Mouse (Mus musculus) forebrain, embryonic 15.5 days (tissue): ENCODE data around the gene Cln5. TPM values are rescaled to one million over a fixed set of nuclear protein-coding genes. Genes with fewer than 3 reads are reported as not detected.

Experiments used
- ATAC-seq: fragments of 200-750 bp; cut with Nextera tagmentation; replicated peaks from 2 replicates; pipeline ENCODE4 v1.8.0; 2017; ENCODE audit warnings: mild to moderate bottlenecking, moderate TSS enrichment, moderate library complexity
- H3K27ac ChIP-seq: fragments of 300-500 bp; sonication (generic); replicated peaks from 2 replicates; pipeline ENCODE4 v1.5.1; 2015; ENCODE audit warnings: mild to moderate bottlenecking, inconsistent platforms
- H3K27me3 ChIP-seq: fragments of 300-500 bp; sonication (generic); 2 replicates; pipeline ENCODE4 v1.6.1; 2015; ENCODE audit warnings: inconsistent platforms
- H3K36me3 ChIP-seq: fragments of 300-500 bp; sonication (generic); 2 replicates; pipeline ENCODE4 v1.6.1; 2015; ENCODE audit warnings: mild to moderate bottlenecking, inconsistent platforms
- H3K4me1 ChIP-seq: fragments of 300-500 bp; sonication (generic); 2 replicates; pipeline ENCODE4 v1.6.1; 2015; ENCODE audit warnings: inconsistent platforms
- H3K4me2 ChIP-seq: fragments of 300-500 bp; sonication (generic); replicated peaks from 2 replicates; pipeline ENCODE4 v1.6.1; 2015; ENCODE audit warnings: mild to moderate bottlenecking, inconsistent platforms
- H3K4me3 ChIP-seq: fragments of 300-500 bp; sonication (generic); 2 replicates; pipeline ENCODE4 v1.5.1; 2015; ENCODE audit warnings: mild to moderate bottlenecking, inconsistent platforms
- H3K9ac ChIP-seq: fragments of 300-500 bp; sonication (generic); replicated peaks from 2 replicates; pipeline ENCODE4 v1.6.1; 2015; ENCODE audit warnings: mild to moderate bottlenecking, inconsistent platforms
- H3K9me3 ChIP-seq: fragments of 300-500 bp; sonication (generic); 2 replicates; pipeline ENCODE4 v1.6.1; 2016; ENCODE audit warnings: inconsistent platforms
- WGBS: fragments of 180-500 bp; shearing (Covaris S2); methylation state at CpG from one replicate; pipeline ENCODE4 v1.1.7; 2015; ENCODE audit warnings: mixed read lengths; 5-methylcytosine and 5-hydroxymethylcytosine counted together
- polyA plus RNA-seq: library from polyadenylated mRNA; unstranded; fragments of >200 nt; fragmentation: Nextera tagmentation; extraction: Ambion mirVana; gene quantifications from 2 replicates; pipeline ENCODE4 v1.2.1, GENCODE M21; 2015

Gene Cln5
- polyA plus RNA-seq, 1 experiment from 2014 or later: 9.8 TPM

- Histone ChIP-seq H3K9ac (peak within 1 kb of the TSS; percentile 97), H3K4me1 (peaks cover 31% of the 10 kb centered on the region), H3K4me2 (peak within 1 kb of the TSS; percentile 81), H3K4me3 (peak within 1 kb of the TSS; percentile 74), H3K9me3 (no peaks in the 10 kb centered on the region), H3K27me3 (no peaks in the 10 kb centered on the region), H3K27ac (peak within 1 kb of the TSS; percentile 99), H3K36me3 (no peaks in the 10 kb centered on the region; the same call in 1 of the 2 replicates)
- WGBS: under 1% methylated on average over 64 of the region's 88 CpGs
- peak; percentile 85 for ATAC-seq
Observed at GRCm38 (mm10) chr14:103099238-103099933, 29.4 kb downstream of the Cln5 start, which contains the start of gene Fbxl3. TSS of gene Fbxl3 (minus strand) at chr14:103099566.

DNA sequence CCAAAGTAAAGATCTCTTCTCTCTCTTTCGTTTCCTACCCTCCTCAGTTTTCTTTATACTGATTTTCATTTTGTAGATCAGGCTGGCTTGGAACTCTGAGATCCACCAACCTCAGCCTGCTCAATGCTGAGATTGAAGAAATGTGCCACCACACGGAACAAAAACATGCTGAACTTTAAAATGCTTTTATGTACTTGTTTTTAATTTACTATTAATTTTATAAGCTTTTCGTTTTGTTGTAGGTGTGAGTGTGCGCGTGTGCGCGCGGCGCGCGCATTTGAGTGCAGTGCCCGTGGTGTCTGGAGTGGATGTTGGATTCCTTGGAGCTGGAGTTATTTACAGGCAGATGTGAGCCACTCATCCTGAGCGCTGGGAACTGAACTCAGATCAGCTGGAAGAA is 30.3 kb downstream of the Cln5 start:
- H3K4me1 ChIP-seq: peaks cover 26% of the 10 kb centered on the region
- H3K4me2 ChIP-seq: no peak overlapping the region
- H3K9ac ChIP-seq: no peak overlapping the region
- no peaks in the 10 kb centered on the region; the same call in 1 of the 2 replicates for H3K36me3 ChIP-seq
- H3K9me3 ChIP-seq: no peaks in the 10 kb centered on the region
- ATAC-seq: no peak
- H3K4me3 ChIP-seq: no peak overlapping the region
- 87% methylated on average over 13 of the region's 13 CpGs for WGBS
- H3K27me3 ChIP-seq: no peaks in the 10 kb centered on the region
- H3K27ac ChIP-seq: no peak overlapping the region

DNA sequence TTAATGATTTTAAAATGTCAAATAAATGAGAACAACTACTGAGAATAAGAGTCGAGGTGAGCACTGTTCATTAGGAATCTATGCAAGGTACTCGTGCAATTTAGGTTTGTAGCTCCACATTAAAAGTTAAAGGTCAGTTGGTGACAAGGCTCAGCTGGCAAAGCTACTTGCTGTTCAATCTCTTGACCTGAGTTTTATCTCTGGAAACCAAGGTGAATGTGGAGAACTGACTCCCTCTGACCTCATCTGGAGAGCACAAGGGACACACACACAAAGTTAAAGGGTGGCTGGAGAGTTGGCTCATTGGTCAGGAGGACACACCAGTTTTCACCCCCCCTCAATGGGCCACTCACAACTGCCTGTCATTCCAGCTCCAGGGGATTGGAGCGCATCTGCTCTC is 31.2 kb downstream of the Cln5 start:
- no peak for ATAC-seq
- Histone ChIP-seq H3K36me3 (no peaks in the 10 kb centered on the region), H3K4me1 (peaks cover 18% of the 10 kb centered on the region), H3K9ac (no peak overlapping the region), H3K9me3 (no peaks in the 10 kb centered on the region), H3K4me3 (no peak overlapping the region), H3K27ac (no peak overlapping the region), H3K4me2 (no peak overlapping the region), H3K27me3 (no peaks in the 10 kb centered on the region)
- whole genome bisulfite sequencing: 85% methylated on average over 3 of the region's 3 CpGs

- peaks cover 8% of the 10 kb centered on the region for H3K4me1 ChIP-seq
- H3K27ac ChIP-seq: no peak overlapping the region
- ATAC-seq: no peak
- WGBS: 61% methylated on average over 6 of the region's 6 CpGs
- no peaks in the 10 kb centered on the region for H3K36me3 ChIP-seq
- H3K4me2 ChIP-seq: no peak overlapping the region
- no peaks in the 10 kb centered on the region for H3K27me3 ChIP-seq
- no peak overlapping the region for H3K4me3 ChIP-seq
- H3K9ac ChIP-seq: no peak overlapping the region
- no peaks in the 10 kb centered on the region for H3K9me3 ChIP-seq
Observed at GRCm38 (mm10) chr14:103102246-103102645, 32.2 kb downstream of the Cln5 start.

GRCm38 (mm10) chr14:103102731-103103335 is 32.8 kb downstream of the Cln5 start:
- Histone ChIP-seq H3K36me3 (no peaks in the 10 kb centered on the region), H3K4me2 (no peak overlapping the region), H3K9me3 (no peaks in the 10 kb centered on the region), H3K4me3 (no peak overlapping the region), H3K27ac (no peak overlapping the region), H3K9ac (no peak overlapping the region), H3K27me3 (no peaks in the 10 kb centered on the region), H3K4me1 (peaks cover 4% of the 10 kb centered on the region)
- 84% methylated on average over 10 of the region's 10 CpGs for WGBS
- no peak for ATAC-seq

- no peaks in the 10 kb centered on the region for H3K27me3 ChIP-seq
- peaks cover 4% of the 10 kb centered on the region; the same call in 1 of the 2 replicates for H3K36me3 ChIP-seq
- H3K4me1 ChIP-seq: no peaks in the 10 kb centered on the region
- H3K4me3 ChIP-seq: no peak overlapping the region
- H3K4me2 ChIP-seq: no peak overlapping the region
- no peak overlapping the region for H3K9ac ChIP-seq
- H3K9me3 ChIP-seq: no peaks in the 10 kb centered on the region
- ATAC-seq: no peak
- no peak overlapping the region for H3K27ac ChIP-seq
- 96% methylated on average over 2 of the region's 2 CpGs for WGBS
Observed at GRCm38 (mm10) chr14:103106301-103106700, 36.3 kb downstream of the Cln5 start.

GRCm38 (mm10) chr14:103109971-103110370 is 40.0 kb downstream of the Cln5 start:
- no peak for ATAC-seq
- H3K4me3 ChIP-seq: no peak overlapping the region
- H3K9ac ChIP-seq: no peak overlapping the region
- peaks cover 22% of the 10 kb centered on the region for H3K36me3 ChIP-seq
- H3K9me3 ChIP-seq: no peaks in the 10 kb centered on the region
- no peak overlapping the region for H3K4me2 ChIP-seq
- 90% methylated on average over 4 of the region's 4 CpGs for WGBS
- H3K4me1 ChIP-seq: no peaks in the 10 kb centered on the region
- H3K27ac ChIP-seq: no peak overlapping the region
- no peaks in the 10 kb centered on the region for H3K27me3 ChIP-seq

DNA sequence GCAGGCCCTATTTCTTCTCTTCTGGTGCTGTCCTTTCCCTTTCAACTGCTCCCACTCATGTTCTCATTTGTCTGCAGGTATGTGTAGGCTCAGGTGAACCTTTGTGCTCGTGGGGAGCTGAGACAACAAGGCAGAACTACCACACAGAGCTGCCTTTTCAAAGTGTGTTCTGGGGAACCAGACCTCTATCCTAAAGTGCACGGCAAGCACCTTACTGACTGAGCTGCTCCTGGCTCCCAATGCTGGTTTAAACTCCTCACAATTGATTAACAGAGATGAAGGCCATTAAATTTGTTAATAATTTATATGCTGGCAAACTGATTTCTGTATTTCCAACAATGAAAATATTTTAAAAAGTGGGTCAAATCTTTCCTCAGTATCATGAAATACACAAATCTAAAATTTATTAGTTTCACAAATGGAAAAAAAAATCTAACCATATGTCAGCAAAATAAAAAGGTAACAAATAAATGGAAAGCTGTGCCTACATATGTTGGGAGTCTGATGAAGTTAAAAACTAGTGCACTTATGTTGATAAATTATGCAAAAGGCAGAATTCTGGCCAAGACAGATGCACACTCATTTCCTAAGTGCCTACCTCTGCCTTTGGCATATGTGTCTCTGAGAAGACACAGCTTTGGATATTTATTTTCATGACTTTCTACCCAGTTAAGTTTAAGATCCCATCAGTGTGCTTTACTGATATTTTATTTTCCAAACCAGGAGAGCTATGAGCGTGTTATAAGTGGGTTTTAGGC is 42.8 kb downstream of the Cln5 start:
- 0 out of 2 replicates have a peak, but pooled peaks have one; percentile 35 for ATAC-seq
- 84% methylated on average over 3 of the region's 3 CpGs for WGBS
- Histone ChIP-seq H3K4me1 (no peaks in the 10 kb centered on the region), H3K27me3 (no peaks in the 10 kb centered on the region), H3K4me2 (no peak overlapping the region), H3K36me3 (peaks cover 48% of the 10 kb centered on the region), H3K9me3 (no peaks in the 10 kb centered on the region), H3K9ac (no peak overlapping the region), H3K4me3 (no peak overlapping the region), H3K27ac (0 out of 2 replicates have a peak overlapping the region, but pooled peaks have one; percentile 54)

- peaks cover 66% of the 10 kb centered on the region for H3K36me3 ChIP-seq
Observed at GRCm38 (mm10) chr14:103114994-103115670, 45.1 kb downstream of the Cln5 start.

DNA sequence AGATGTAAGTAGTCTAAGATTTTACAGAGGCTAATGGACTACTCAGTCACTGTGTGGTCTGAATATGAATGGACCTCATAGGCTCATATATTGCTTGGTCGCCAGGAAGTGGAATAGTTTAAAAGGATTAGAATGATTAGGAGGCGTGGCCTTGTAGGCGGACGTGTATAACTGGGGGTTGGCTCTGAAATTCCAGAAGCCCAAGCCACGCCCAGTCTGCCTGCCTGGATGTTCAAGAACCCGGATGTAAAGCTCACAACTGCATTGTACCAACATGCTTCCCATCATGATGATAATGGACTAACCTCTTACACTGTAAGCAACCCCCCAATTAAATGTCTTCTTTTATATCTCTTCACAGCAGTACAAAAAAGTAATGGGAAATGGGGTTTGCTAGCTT is 55.7 kb downstream of the Cln5 start:
- ATAC-seq: no peak

More at GRCm38 (mm10) chr14:103114994-103115670, 45.1 kb downstream of the Cln5 start:
- Histone ChIP-seq H3K4me2 (no peak overlapping the region), H3K27ac (no peak overlapping the region), H3K9ac (no peak overlapping the region), H3K4me3 (no peak overlapping the region), H3K9me3 (no peaks in the 10 kb centered on the region), H3K27me3 (no peaks in the 10 kb centered on the region), H3K4me1 (no peaks in the 10 kb centered on the region)
- 93% methylated on average over 3 of the region's 3 CpGs for WGBS
- no peak for ATAC-seq

More for the DNA sequence above, 55.7 kb downstream of the Cln5 start:
- H3K4me2 ChIP-seq: no peak overlapping the region
- H3K27ac ChIP-seq: no peak overlapping the region
- H3K9me3 ChIP-seq: no peaks in the 10 kb centered on the region
- H3K36me3 ChIP-seq: peaks cover 75% of the 10 kb centered on the region
- no peak overlapping the region for H3K4me3 ChIP-seq
- 80% methylated on average over 6 of the region's 6 CpGs for WGBS
- H3K9ac ChIP-seq: no peak overlapping the region
- H3K27me3 ChIP-seq: no peaks in the 10 kb centered on the region
- no peaks in the 10 kb centered on the region for H3K4me1 ChIP-seq
